Mouse (Mus musculus) left cerebral cortex, postnatal 4 days (tissue): ENCODE measurements around the gene Itgb1bp1. TPM values are rescaled to one million over a fixed set of nuclear protein-coding genes. Genes with fewer than 3 reads are reported as not detected.

ENCODE experiments used
- DNase-seq: peaks from one replicate; pipeline ENCODE4 v3.0.0-alpha.2; 2022
- intact Hi-C: fragments of 180-260 bp; cut with DNase I; formaldehyde crosslinking; loops from one replicate; pipeline ENCODE4 v1.15.1; 2025
- total RNA-seq, 2 experiments: library from RNA; stranded (reverse); gene quantifications; 2 replicates each; pipeline ENCODE4 v1.2.3; 2021

Gene Itgb1bp1
- total RNA-seq, 2 experiments from 2014 or later = 33.4 to 35.3 TPM

DNA sequence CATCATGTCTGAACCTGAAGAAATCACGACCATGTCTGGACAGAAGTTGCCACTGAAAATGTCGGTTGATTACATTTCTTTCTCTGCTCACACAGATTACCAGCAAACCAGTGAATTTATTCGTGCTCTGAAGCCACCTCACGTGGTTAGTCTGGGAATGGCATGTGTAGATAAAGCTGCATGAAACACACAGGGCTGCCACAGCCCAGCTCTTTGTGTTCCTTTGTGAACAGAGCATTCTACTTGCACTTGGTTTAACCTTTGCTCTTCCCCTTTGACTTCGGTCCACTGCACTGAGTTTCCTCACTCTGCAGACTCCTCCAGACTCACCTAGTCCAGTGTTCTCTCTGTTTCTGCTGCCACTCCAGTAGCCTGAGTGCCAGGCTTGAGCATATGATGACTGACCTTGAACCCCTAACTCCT lies 16.3 kb upstream of the Itgb1bp1 start:
- intact Hi-C loops = no loop called here
- no peak for DNase-seq

DNA sequence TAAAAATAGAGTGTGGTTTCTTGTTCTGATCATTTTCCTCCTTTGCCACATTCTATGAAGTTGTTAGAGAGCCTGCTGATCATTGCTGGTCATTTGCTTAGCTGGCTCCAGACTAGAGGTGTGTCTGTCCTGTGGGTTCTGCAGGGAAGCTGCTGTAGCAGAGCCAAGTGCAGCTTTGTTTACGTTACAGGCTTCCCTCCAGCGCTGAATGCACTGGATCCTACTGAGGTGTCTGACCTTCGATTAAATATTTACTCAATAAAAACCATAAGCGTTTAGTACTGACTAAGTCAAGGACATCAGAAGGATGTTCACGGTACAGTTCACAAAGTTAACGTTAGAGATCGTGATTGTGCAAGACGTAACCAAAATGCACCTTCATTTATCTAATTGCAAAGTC lies 15.8 kb upstream of the Itgb1bp1 start:
- DNase-seq = no peak
- intact Hi-C loops = no loop called here

DNA sequence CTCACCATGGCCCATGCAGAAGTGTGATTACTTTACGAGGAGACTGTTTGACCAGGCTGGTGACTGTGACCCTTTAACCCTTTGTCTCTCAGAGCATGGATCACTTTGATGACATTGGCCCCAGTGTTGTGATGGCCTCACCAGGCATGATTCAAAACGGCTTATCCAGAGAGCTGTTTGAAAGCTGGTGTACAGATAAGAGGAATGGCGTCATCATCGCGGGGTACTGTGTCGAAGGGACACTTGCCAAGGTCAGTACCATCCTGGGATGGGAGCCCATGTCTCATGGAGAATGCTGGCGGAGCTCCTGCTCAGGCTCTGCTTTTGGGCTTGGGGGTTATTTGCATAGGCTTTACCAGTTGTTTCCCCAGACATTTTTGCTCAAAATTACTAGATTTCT lies 15.2 kb upstream of the Itgb1bp1 start:
- DNase-seq = no peak
- intact Hi-C loops = no loop called here

DNA sequence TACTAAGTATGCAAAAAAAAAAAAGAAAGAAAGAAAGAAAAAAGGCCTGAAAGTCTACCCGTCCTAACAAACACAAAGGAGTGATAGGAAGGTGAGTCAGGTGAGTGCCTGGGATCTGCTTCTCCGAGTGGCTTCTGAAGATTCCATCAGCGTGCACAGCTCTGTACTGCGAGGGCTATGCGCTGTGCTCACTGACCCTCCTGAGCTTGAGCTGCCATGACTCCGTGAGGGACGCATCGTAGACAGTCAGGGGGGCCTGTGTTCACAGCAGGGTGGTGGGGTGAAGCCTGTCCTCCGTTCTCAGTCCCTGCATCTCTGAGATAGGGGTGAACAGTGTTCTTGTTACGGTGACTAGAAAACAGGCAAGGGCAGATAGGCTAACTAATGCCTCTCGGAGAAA lies 12.8 kb upstream of the Itgb1bp1 start:
- intact Hi-C loops = no loop called here

DNA sequence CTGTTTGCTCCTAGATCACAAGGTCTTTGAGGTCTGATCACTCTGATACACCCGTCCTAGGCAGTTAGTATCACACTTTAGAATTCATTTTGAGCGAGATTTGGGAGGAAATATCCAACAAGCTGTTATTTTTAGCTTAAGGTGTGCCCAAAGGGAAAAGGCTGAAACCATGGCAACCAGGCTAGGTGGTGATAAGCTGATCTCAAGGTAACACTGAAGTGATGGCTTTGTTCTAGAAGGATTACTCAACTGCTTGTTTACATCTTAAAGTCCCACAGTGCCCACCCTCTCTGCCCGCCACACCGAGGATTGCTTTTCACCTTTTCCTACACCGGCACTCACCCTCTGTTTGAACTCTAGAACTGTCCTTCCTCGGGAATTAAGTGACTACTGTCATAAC lies 3.6 kb upstream of the Itgb1bp1 start:
- DNase-seq = no peak
- intact Hi-C loops = no loop called here

More for the DNA sequence above, 12.8 kb upstream of the Itgb1bp1 start:
- DNase-seq = no peak

DNA sequence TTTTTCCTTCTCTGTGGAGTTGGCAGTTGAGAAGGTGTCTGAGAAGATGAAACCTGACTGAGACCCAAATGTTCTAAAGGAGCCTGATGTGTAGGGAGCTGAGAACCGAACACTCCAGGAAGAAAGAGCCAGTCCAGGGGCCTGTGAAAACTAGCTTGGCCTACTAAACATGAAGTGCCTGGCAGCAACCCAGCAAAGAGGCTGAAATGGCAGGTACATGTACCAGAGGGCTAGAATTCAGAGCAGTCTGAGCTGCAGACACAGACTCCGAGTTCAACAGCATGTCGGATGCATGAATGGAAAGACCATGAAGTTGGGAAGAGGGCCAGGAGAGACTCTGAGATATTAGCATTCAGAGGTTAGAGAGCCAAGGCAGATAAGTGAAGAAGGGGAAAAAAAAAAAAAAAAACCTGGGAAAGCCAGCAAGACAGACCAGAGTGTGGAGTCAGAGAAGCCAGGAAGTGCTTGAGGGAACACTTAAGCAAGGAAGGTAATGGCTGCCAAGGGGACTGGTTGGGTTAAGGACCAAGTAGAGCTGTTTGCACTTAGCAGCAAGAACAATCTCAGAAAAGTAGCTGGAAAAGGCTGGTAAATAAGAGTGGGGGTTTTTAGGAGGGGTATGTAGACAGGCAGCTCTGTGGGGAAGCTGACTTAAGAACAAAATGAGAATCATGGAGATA lies 2.8 kb upstream of the Itgb1bp1 start:
- DNase-seq = no peak
- intact Hi-C loops = no loop called here

DNA sequence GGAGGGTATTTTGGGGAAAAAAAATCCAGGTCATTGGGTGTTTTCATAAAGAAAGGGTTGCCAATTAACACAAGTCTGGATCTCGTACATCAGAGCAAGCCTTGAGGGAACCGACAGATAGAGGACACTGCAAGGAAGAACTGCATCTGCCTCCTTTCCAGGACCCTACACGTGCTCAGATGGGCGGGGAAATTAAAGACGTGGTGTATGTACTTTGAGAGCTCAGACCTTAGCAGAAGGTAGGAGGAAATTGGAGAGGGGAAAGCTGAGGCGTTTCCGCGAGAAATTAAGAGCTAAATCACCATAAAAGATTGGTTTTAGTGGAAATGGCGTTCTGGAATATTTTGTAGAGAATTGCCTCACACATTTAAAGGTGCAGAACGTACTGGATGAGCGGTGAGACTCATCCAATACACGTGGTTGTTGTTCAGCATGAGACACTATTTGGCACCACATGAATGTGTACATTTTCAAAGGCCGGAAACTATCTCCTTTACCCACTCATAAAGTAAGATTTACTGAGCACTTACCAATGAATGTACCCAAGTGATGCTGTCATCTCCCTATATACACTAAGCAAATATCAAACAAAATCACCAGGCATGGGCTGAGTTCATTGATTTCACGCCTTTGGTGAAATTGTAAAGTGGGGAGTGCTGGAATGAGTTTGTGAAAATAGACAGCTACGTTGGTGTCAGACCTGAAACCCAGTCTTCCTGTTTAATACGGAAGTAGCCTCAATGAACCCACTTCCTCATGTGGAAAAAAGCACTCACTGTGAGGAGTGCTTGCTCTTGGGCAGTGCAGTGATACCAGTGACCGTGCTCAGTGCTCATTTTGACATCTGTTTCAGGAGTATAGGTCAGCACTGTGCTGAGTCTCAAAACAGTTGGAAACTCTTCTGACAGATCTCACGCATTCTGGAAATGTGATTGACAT lies 897 bp upstream of the Itgb1bp1 start:
- intact Hi-C loops = no loop called here
- DNase-seq = no peak

DNA sequence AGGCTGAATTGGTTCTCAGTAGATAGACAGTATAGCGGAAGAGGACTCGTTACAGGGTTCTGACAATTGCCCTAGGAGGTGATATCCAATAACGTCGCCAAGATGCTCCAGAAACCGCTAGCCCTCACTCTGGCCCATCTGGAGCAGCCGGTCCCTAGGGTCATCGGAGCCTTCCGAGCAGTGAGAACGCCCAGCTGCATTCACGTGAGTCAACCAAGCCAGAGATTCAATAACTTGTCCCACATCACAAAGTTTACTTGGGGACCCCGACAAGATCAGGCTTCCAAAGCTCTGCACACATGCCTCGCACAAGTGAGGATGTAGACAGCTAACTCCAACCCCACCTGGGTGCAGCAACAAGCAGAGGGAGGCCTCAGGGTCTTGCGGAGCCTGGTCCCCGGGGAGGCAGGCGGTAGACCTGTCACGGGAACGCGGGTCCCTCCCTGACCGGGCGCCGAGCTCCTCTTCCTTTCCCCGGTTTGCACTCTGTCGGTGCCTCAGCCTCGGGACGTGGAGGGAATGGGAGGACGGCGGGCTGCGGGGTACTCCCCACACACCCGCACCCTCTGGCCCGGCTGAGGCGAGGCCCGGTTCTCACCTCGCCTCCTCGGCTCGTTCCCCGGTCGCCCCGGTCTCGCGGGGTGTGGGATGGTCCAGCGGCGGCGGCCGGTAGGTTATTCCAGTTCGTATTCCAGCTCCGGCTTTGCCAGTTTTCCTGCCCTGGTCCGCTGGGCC lies 409 bp downstream of the Itgb1bp1 start:
- no peak for DNase-seq
- intact Hi-C loops = no loop called here

DNA sequence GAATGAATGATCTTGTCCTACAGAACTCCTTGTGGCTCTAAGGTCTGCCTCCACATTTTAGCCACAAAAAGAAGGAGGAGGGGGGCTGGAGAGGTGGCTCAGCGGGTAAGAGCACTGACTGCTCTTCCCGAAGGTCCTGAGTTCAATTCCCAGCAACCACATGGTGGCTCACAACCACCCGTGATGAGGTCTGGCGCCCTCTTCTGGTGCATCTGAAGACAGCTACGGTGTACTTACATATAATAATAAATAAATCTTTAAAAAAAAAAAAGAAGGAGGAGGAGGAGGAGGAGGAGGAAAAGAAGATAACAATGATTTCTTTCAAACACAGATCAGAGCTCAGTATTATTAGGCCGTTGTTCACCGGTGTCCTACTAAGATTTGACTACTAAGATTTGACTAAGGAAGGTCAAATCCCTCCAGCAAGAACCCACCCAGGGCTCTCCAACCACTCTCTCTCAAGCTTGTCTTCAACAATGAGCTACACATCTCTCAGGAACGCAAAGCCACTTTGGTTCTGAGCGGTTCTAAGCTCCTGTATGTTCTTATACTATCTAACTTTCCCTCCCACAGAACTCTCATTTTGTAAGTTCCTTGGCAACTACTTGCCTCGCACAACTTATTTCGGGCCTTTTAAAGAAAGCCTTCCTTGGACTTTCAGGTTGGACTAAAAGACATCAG lies 1.2 kb downstream of the Itgb1bp1 start, which contains the start of gene Cpsf3:
Gene Cpsf3, plus strand, starts transcription at position 631 of the 681 bp plus-strand sequence.
- intact Hi-C loops = no loop called here
- DNase-seq = no peak

DNA sequence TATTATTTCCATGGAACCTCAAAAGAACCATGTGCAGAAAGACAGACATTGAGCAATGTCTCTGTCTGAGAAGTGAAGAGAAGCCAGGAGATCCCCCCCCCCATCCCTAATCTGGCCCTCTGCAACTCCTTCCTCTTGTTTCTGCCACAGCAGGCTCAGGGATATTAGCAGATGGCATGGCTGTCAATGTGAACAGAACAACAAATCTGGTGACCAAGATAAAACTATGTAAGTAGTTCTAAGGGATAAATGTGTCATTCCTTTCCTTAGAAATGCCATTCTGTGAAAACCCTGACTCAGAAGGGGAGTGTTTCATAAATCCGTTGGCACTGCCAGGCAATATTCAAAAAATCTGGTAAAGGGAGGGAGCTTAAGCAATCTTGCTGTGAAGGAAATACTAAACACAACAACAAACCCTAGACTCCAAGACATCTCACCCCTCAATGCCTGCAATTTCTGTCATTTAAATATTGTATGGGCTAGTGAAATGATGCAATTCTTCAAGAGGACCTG lies 8.7 kb downstream of the Itgb1bp1 start:
- intact Hi-C loops = no loop called here

DNA sequence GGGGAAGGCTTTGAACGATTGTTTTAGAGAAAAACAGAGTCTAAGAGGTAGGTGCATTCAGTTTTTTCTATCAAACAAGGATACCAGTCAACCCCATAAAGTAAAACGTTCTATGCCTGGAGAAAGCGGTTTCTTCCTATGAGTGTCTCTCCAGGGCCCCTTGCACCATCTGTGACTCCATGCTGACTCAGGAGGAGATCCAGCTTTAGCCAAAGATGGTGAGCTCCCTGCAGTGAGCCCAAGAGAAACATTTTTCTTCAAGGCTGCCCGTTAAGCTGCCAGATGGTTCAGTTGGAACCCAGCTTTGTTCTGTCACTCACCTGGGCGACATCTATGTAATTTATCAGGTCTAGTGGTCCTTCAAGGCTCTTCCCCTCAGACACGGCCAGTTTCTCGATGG lies 11.6 kb downstream of the Itgb1bp1 start:
- intact Hi-C loops = no loop called here
- DNase-seq = peak; percentile 29

More for the DNA sequence above, 8.7 kb downstream of the Itgb1bp1 start:
- DNase-seq = no peak

DNA sequence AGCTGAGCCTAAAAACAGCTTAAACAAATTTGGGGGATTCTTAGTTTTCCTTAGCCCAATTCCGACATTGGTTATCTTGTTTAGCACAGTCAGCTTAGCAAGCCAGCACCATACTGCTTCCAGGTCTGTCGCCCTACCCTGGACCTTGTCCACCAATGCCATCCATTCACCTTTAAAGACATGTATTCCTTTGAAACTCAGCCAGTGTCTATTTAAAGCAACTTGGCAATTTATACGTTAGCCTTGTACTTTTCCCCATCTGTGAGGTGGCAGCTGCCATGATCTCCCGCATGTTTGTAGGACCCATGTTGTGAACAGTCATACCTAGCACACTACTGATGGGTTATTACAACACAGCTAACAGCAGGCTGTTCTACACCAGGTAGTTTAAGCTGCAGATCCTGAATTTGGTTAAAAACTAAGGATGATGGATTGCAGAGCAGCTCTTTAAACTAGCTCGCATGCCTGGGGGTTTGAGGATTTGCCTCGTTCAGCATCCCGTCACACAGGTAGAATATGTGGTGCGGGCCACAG lies 17.9 kb downstream of the Itgb1bp1 start:
- no peak for DNase-seq
- intact Hi-C loops = no loop called here

DNA sequence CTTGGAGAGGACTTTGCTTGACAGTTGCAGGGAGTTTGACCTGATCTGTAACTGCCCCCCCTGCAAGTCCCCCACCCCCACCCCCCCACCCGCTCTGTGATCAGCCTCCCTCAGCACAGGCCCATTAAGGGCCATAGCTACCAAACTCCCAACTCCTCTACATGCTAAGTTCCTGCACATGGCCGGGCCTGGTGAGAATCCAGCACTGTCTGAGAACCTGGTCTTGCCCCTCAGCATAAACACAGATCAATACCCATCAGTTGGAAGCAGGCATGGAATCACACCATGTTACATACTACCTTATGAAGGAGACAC lies 19.3 kb downstream of the Itgb1bp1 start:
- no peak for DNase-seq
- intact Hi-C loops = no loop called here

DNA sequence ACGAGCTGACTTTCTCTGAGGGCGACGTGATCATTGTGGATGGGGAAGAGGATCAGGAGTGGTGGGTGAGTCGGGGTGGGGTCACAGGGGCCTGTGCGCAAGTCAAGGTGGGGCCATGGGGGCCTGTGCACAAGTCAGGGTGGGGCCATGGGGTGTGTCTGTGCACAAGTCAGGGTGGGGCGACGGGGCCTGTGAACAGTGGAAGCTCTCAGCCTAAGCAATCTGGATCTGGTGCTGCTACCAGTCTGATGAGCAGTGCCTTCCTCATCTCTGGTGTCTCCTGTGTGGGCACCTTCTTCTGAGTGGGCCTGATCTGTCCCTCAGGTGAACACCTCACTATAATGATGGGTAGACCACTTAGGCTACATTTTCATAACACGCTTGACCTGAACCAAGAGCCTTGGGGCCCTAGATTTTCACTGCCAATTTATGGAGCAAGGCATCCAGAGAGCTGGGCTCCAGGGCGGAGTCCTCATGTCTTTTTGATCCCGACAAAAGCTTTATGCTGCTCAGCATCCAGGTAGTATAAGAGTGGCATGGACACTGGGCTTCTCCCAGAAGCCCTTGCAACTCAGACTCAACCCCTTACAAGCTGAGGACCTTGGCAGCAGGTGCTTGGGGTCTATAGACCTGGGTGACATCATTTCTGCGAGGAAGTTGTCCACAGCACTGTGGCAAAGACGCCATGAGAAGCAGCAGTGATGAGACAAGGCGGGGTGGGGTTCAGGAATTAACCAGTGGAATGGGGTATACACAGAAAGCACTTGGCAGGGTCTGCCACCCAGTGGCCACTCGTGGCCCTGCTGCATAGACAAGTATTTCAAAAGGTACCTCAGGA lies 19.9 kb downstream of the Itgb1bp1 start:
- intact Hi-C loops = no loop called here
- DNase-seq = peak; percentile 72

DNA sequence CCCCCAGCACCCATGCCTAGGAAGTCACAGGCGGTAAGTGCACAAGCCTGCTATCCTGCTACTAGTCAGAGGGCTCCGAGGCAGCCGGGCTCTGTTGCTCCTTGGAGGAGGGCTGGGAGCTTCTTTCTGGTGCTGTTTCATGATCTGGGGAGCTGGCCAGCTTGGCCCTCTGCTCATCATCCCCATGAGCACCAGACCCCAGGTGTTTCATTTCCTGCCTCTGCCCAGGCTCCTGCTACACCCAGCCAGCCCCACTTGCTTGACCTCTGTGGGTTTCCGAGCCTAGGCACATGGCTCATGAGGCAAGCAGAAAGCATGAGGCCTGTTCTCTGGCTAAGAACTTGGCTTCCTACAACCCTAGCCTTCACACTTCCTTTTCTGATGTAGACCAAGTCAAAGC lies 20.6 kb downstream of the Itgb1bp1 start:
- DNase-seq = no peak
- intact Hi-C loops = no loop called here

DNA sequence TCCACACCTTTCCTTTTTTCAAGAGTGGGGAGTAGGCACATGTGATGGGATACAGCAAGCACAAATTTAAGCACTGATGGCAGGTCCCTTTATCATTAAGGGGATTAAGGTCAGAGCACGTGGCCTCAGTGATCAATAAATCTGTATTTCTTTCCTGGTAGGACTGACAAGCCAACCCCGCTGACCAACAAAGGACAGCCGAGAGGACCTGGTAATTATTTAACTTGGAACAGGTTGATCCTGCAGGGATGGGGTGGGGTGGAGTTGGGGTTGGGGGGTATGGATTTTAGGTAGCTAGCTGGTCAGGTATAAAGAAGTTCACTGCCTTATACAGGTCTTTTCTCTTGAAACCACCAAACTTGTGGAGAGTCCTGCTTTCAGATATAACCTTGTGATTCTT lies 21.1 kb downstream of the Itgb1bp1 start:
- DNase-seq = no peak
- intact Hi-C loops = no loop called here

DNA sequence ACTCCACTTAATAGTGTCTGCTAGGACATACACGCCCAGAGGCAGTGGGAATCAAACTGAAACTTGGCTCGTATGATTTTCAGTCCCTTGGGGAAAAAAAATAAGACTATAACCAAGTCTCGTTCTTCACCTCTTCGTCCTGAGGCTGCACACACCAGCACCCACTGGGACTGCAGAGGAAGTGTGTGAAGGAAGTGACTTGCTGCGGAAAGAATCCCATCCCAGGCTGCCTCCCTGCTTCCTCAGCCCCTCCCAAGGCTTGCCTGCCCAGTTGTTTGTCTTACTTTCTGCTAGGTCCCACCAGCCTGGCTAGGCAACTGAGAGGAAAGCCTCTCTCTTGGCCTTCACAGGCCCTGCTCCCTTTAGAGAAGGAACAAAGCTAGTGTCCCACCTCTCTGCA lies 21.8 kb downstream of the Itgb1bp1 start:
- no peak for DNase-seq
- intact Hi-C loops = no loop called here

DNA sequence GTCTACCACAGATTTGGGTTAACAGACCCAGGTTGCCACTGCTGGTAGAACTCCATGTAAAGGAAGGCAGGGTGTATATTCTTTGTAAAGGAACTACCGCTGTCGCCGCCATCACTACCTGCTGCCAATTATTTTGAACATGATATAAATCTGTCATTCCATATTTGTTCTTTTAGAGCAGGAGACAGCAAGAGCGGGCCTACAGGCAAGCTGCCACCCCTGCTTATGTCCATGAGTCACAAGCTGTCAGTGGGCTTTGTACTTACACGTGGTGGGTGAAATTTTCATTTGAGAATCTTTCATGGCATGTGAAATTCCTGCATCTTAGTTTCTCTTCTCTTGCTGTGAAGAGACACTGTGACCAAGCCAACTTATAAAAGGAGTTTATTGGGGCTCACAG lies 22.8 kb downstream of the Itgb1bp1 start:
- no peak for DNase-seq
- intact Hi-C loops = no loop called here

DNA sequence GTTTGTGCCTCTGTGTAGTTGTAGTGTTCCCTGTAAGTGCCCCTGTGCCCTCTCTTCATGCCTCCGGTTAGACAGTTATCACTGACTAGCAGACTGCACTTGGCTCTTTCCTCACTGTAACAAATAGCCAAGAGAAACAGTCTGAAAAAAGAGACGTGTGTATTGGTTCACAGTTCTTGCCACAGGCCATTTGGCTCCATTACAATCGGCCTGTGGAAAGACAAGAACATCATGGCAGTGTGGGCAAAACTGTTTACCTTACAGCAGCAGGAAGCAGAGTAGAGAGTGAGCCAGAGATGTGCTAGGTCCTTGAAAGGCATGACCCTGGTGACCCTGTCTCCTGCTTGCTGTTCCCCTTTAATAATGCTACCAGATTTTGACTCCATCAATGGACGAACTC lies 24.6 kb downstream of the Itgb1bp1 start:
- intact Hi-C loops = no loop called here

More for the DNA sequence above, 24.6 kb downstream of the Itgb1bp1 start:
- no peak for DNase-seq
